Mouse (Mus musculus) right cerebral cortex, postnatal 10 days (tissue): ENCODE measurements around the gene Mvb12b.
A peak's percentile ranks its signal among the peaks of the same experiment; 100 is the strongest.

Source experiments
- DNase-seq, 2 experiments: peaks; one replicate each; pipeline ENCODE4 v3.0.0; 2021; ENCODE audit warnings: low spot score in 2 of 2

Gene Mvb12b

GRCm38 (mm10) chr2:33847196-33847834 is 40.4 kb downstream of the Mvb12b start:
- no peak for DNase-seq

GRCm38 (mm10) chr2:33846635-33847034 is 41.1 kb downstream of the Mvb12b start:
- DNase-seq, result no peak

GRCm38 (mm10) chr2:33843642-33844041 is 44.1 kb downstream of the Mvb12b start:
- no peak for DNase-seq

GRCm38 (mm10) chr2:33842983-33843577 is 44.7 kb downstream of the Mvb12b start:
- DNase-seq, result no peak

- no peak for DNase-seq
Measured at GRCm38 (mm10) chr2:33841980-33842379, 45.8 kb downstream of the Mvb12b start.

GRCm38 (mm10) chr2:33840483-33840882 is 47.3 kb downstream of the Mvb12b start:
- no peak for DNase-seq

- no peak for DNase-seq
Measured at GRCm38 (mm10) chr2:33839252-33839651, 48.5 kb downstream of the Mvb12b start.

- DNase-seq, result no peak
Measured at GRCm38 (mm10) chr2:33837297-33837696, 50.4 kb downstream of the Mvb12b start.

- DNase-seq, result no peak
Measured at GRCm38 (mm10) chr2:33836660-33837213, 51.0 kb downstream of the Mvb12b start.

GRCm38 (mm10) chr2:33835038-33835437 is 52.7 kb downstream of the Mvb12b start:
- DNase-seq, result no peak

GRCm38 (mm10) chr2:33833902-33834301 is 53.8 kb downstream of the Mvb12b start:
- no peak for DNase-seq

GRCm38 (mm10) chr2:33829870-33830269 is 57.9 kb downstream of the Mvb12b start:
- DNase-seq, result no peak

GRCm38 (mm10) chr2:33826777-33827176 is 61.0 kb downstream of the Mvb12b start:
- no peak for DNase-seq

GRCm38 (mm10) chr2:33824935-33825514 is 62.7 kb downstream of the Mvb12b start:
- no peak for DNase-seq

- peak; percentile 87 to 93 for DNase-seq
Measured at GRCm38 (mm10) chr2:33821677-33822607, 65.8 kb downstream of the Mvb12b start.

GRCm38 (mm10) chr2:33820450-33820849 is 67.3 kb downstream of the Mvb12b start:
- DNase-seq, result no peak

- DNase-seq, result no peak
Measured at GRCm38 (mm10) chr2:33820037-33820436, 67.7 kb downstream of the Mvb12b start.

- no peak for DNase-seq
Measured at GRCm38 (mm10) chr2:33818385-33818784, 69.4 kb downstream of the Mvb12b start.

GRCm38 (mm10) chr2:33817663-33818346 is 69.9 kb downstream of the Mvb12b start:
- DNase-seq, result no peak

- DNase-seq, result no peak
Measured at GRCm38 (mm10) chr2:33817080-33817479, 70.7 kb downstream of the Mvb12b start.

GRCm38 (mm10) chr2:33814581-33814980 is 73.2 kb downstream of the Mvb12b start:
- DNase-seq, result no peak
